Mouse (Mus musculus) liver, adult 2 months (tissue): Measurements from ENCODE around the gene Stox1. TPM values are rescaled to one million over a fixed set of nuclear protein-coding genes. Genes with fewer than 3 reads are reported as not detected.
"Not testable (repeated sequence)": the region's sequence is repeated elsewhere in the genome, so short reads cannot be mapped to it uniquely, and the experiment has no call there.

Experiments
- DNase-seq: peaks from one replicate; pipeline ENCODE4 v3.0.0-alpha.2; 2011; ENCODE audit warnings: low read depth, low spot score; ENCODE audit errors: extremely low read depth
- H3K27ac ChIP-seq: fragments of 200-500 bp; replicated peaks from 2 replicates; pipeline ENCODE4 v1.5.1; 2012; ENCODE audit warnings: low read depth, mild to moderate bottlenecking, control low read depth, inconsistent platforms, low read length; ENCODE audit not compliant: insufficient read depth
- H3K27me3 ChIP-seq: fragments of 200-500 bp; 2 replicates; pipeline ENCODE4 v1.6.1; 2012; ENCODE audit warnings: mild to moderate bottlenecking, moderate library complexity, low read length, inconsistent platforms; ENCODE audit not compliant: control insufficient read depth, insufficient read depth
- H3K36me3 ChIP-seq: fragments of 200-500 bp; 2 replicates; pipeline ENCODE4 v1.6.1; 2012; ENCODE audit warnings: low read length, inconsistent platforms; ENCODE audit not compliant: control insufficient read depth, insufficient read depth
- H3K4me1 ChIP-seq: fragments of 200-500 bp; 2 replicates; pipeline ENCODE4 v1.6.1; 2011; ENCODE audit warnings: low read length; ENCODE audit not compliant: control insufficient read depth, insufficient read depth
- H3K4me3 ChIP-seq: fragments of 200-500 bp; 2 replicates; pipeline ENCODE4 v1.5.1; 2011; ENCODE audit warnings: low read depth, mild to moderate bottlenecking, control low read depth, low read length, moderate library complexity; ENCODE audit not compliant: insufficient read depth
- H3K79me2 ChIP-seq: fragments of 200-500 bp; 2 replicates; pipeline ENCODE4 v1.6.1; 2012; ENCODE audit warnings: inconsistent platforms, mild to moderate bottlenecking, low read length, moderate library complexity; ENCODE audit not compliant: control insufficient read depth, insufficient read depth
- H3K9ac ChIP-seq: fragments of 200-500 bp; 2 replicates; pipeline ENCODE4 v1.6.1; 2012; ENCODE audit warnings: low read depth, mild to moderate bottlenecking, control low read depth, inconsistent platforms, low read length
- CTCF ChIP-seq: fragments of 200-500 bp; IDR thresholded peaks from 2 replicates; pipeline ENCODE4 v1.5.1; 2011; ENCODE audit warnings: low read depth, low read length, control low read depth
- POLR2A ChIP-seq: fragments of 200-500 bp; IDR thresholded peaks from 2 replicates; pipeline ENCODE4 v1.6.1; 2011; ENCODE audit warnings: low read length, control low read depth; ENCODE audit not compliant: insufficient read depth; ENCODE audit errors: extremely low read depth
- WGBS: fragments of 180-500 bp; shearing (Covaris S2); methylation state at CpG from one replicate; pipeline ENCODE4 v1.1.7; 2018; 5-methylcytosine and 5-hydroxymethylcytosine counted together
- polyA plus RNA-seq: library from polyadenylated mRNA; depleted of rRNA; stranded (reverse); fragments of >200 nt; gene quantifications from 2 replicates; pipeline ENCODE4 v1.2.3, GENCODE M21; 2012
- total RNA-seq: library from RNA; depleted of rRNA; stranded (reverse); fragments of >200 nt; gene quantifications from 2 replicates; pipeline ENCODE4 v1.2.3, GENCODE M21; 2014

The Stox1 gene
- total and polyA plus RNA-seq, 2 experiments, result 0.06 to 0.18 TPM

DNA sequence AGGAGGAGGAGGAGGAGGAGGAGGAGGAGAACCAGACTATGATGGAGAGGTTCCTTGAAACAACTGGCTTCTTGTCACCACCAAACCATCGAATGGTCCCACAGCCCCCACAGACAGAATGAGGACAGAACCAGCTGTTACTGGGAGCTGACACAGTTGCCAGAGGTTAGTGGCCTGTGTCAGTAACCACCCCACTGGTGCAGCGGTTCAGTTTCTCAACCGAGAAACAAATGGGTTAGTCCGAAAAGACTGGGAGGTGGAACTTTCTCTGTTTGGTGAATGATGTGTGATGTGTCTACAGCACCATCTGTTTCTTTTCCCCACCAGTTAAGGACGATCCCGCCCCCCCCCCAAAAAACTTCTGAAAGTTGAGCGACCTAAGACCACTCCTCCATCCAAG lies 992 bp downstream of the Stox1 start:
- Histone ChIP-seq H3K4me1 (no peaks in the 10 kb centered on the region), H3K27me3 (peaks cover 2% of the 10 kb centered on the region; the same call in 1 of the 2 replicates), H3K9ac (no peak overlapping the region), H3K4me3 (no peak overlapping the region), H3K79me2 (no peaks in the 10 kb centered on the region), H3K36me3 (no peaks in the 10 kb centered on the region), H3K27ac (no peak overlapping the region)
- DNase-seq, result no peak
- TF ChIP-seq CTCF (no peak), POLR2A (no peak)
- 14% methylated on average over 7 of the region's 7 CpGs for WGBS

- Histone ChIP-seq H3K79me2 (no peaks in the 10 kb centered on the region), H3K27me3 (peaks cover 2% of the 10 kb centered on the region; the same call in 1 of the 2 replicates), H3K4me1 (no peaks in the 10 kb centered on the region), H3K9ac (no peak overlapping the region), H3K36me3 (no peaks in the 10 kb centered on the region), H3K4me3 (no peak overlapping the region), H3K27ac (no peak overlapping the region)
- TF ChIP-seq POLR2A (no peak), CTCF (no peak)
- DNase-seq, result no peak
- WGBS, result 64% methylated on average over 4 of the region's 4 CpGs
Measured at GRCm38 (mm10) chr10:62722701-62723100, 3.2 kb downstream of the Stox1 start.

DNA sequence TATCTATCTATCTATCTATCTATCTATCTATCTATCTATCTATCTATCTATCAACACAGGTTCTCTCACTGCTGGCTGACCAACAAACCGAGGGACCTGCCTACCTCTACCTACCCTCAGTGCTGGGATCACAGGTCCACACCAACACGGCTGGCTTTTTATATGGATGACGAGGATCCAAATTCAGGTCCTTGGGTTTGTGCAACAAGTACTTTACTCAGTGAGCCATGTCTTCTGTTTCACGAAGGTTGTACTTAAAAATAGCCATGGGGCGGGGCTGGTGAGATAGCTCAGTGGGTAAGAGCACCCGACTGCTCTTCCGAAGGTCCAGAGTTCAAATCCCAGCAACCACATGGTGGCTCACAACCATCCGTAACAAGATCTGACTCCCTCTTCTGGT lies 5.4 kb downstream of the Stox1 start:
- H3K9ac ChIP-seq, H3K27me3 ChIP-seq, H3K4me3 ChIP-seq, H3K4me1 ChIP-seq, DNase-seq, H3K79me2 ChIP-seq, H3K36me3 ChIP-seq, H3K27ac ChIP-seq: not testable (repeated sequence)
- WGBS, result 88% methylated on average over 8 of the region's 8 CpGs

- H3K4me3 ChIP-seq, result no peak overlapping the region
- no peak for TF ChIP-seq CTCF
- TF ChIP-seq POLR2A, result no peak
- WGBS, result 81% methylated on average over 10 of the region's 10 CpGs
- no peak for DNase-seq
- no peaks in the 10 kb centered on the region for H3K79me2 ChIP-seq
- H3K27me3 ChIP-seq, result no peaks in the 10 kb centered on the region
- H3K27ac ChIP-seq, result no peak overlapping the region
- H3K36me3 ChIP-seq, result no peaks in the 10 kb centered on the region
- H3K9ac ChIP-seq, result no peak overlapping the region
- H3K4me1 ChIP-seq, result no peaks in the 10 kb centered on the region
Measured at GRCm38 (mm10) chr10:62713457-62713856, 12.5 kb downstream of the Stox1 start.

GRCm38 (mm10) chr10:62703579-62703978 lies 22.3 kb downstream of the Stox1 start:
- whole genome bisulfite sequencing, result 82% methylated on average over 4 of the region's 4 CpGs
- H3K4me1 ChIP-seq, result no peaks in the 10 kb centered on the region
- no peaks in the 10 kb centered on the region for H3K27me3 ChIP-seq
- no peak overlapping the region for H3K9ac ChIP-seq
- no peak for DNase-seq
- TF ChIP-seq CTCF, result no peak
- no peak for TF ChIP-seq POLR2A
- no peak overlapping the region for H3K4me3 ChIP-seq
- H3K79me2 ChIP-seq, result no peaks in the 10 kb centered on the region
- H3K27ac ChIP-seq, result no peak overlapping the region
- H3K36me3 ChIP-seq, result no peaks in the 10 kb centered on the region

GRCm38 (mm10) chr10:62702436-62702835 lies 23.5 kb downstream of the Stox1 start:
- H3K4me1 ChIP-seq, result no peaks in the 10 kb centered on the region
- H3K27ac ChIP-seq, result no peak overlapping the region
- no peaks in the 10 kb centered on the region for H3K36me3 ChIP-seq
- whole genome bisulfite sequencing, result 75% methylated on average over 4 of the region's 4 CpGs
- H3K79me2 ChIP-seq, result no peaks in the 10 kb centered on the region
- DNase-seq, result no peak
- H3K27me3 ChIP-seq, result no peaks in the 10 kb centered on the region
- TF ChIP-seq POLR2A, result no peak
- no peak for TF ChIP-seq CTCF
- no peak overlapping the region for H3K9ac ChIP-seq
- H3K4me3 ChIP-seq, result no peak overlapping the region
